Mouse (Mus musculus) left cerebral cortex, postnatal 10 days (tissue): Measurements from ENCODE around the gene Olfr429. TPM values are rescaled to one million over a fixed set of nuclear protein-coding genes. Genes with fewer than 3 reads are reported as not detected.

Experiments
- DNase-seq, 2 experiments: peaks; one replicate each; pipeline ENCODE4 v3.0.0; 2021 to 2022; ENCODE audit warnings: low spot score in 2 of 2, mixed read lengths in 1 of 2; ENCODE audit errors: extremely low spot score in 1 of 2
- intact Hi-C: fragments of 180-260 bp; cut with DNase I; formaldehyde crosslinking; loops from one replicate; pipeline ENCODE4 v1.15.1; 2025
- total RNA-seq, 2 experiments: library from RNA; stranded (reverse); gene quantifications; 2 replicates each; pipeline ENCODE4 v1.2.3; 2021

Olfr429 gene
- total RNA-seq, 2 experiments from 2014 or later = not detected

GRCm38 (mm10) chr1:174131999-174132398 is 47.9 kb downstream of the Olfr429 start:
- DNase-seq = no peak
- intact Hi-C loops = no loop called here

Other genes starting within 250 kb of the Olfr429 start
- under 1 TPM in 1 of 2 experiments, not detected in 1; 0.26 TPM for gene Ifi211, start 171.3 kb upstream of the Olfr429 start, total RNA-seq
- 1 to 10 TPM; 2.1 TPM for gene Mndal, start 141.8 kb upstream of the Olfr429 start, total RNA-seq
- gene Ifi203, start 141.7 kb upstream of the Olfr429 start, total RNA-seq = 1 to 10 TPM in 1 of 2 experiments, under 1 TPM in 1; 0.49 to 1.0 TPM
- gene Ifi202b, start 101.6 kb upstream of the Olfr429 start, total RNA-seq = not detected
- not detected for gene Ifi205, start 52.5 kb upstream of the Olfr429 start, total RNA-seq
- not detected for gene Olfr433, start 43.6 kb upstream of the Olfr429 start, total RNA-seq
- not detected for gene Olfr432, start 35.1 kb upstream of the Olfr429 start, total RNA-seq
- not detected for gene Olfr430, start 17.7 kb upstream of the Olfr429 start, total RNA-seq
- gene Olfr427, start 12.6 kb downstream of the Olfr429 start, total RNA-seq = not detected
- not detected for gene Olfr231, start 36.8 kb downstream of the Olfr429 start, total RNA-seq
- gene Olfr424, start 47.2 kb downstream of the Olfr429 start, total RNA-seq = not detected
- not detected for gene Olfr420, start 71.3 kb downstream of the Olfr429 start, total RNA-seq
- under 1 TPM; 0.16 to 0.32 TPM for gene Spta1, start 88.4 kb downstream of the Olfr429 start, total RNA-seq
- not detected for gene Olfr419, start 167.7 kb downstream of the Olfr429 start, total RNA-seq
- not detected for gene Mptx1, start 246.2 kb downstream of the Olfr429 start, total RNA-seq